Mouse (Mus musculus) midbrain, embryonic 13.5 days (tissue): Measurements from ENCODE around the gene Zfp791. TPM values are rescaled to one million over a fixed set of nuclear protein-coding genes. Genes with fewer than 3 reads are reported as not detected.

Source experiments
- ATAC-seq: fragments of 200-750 bp; cut with Nextera tagmentation; 2 replicates; pipeline ENCODE4 v1.8.0; 2017; ENCODE audit warnings: mild to moderate bottlenecking, moderate TSS enrichment, moderate library complexity
- H3K27ac ChIP-seq: fragments of 300-500 bp; sonication (generic); 2 replicates; pipeline ENCODE4 v1.5.1; 2015; ENCODE audit warnings: inconsistent platforms, mild to moderate bottlenecking, moderate library complexity
- H3K27me3 ChIP-seq: fragments of 300-500 bp; sonication (generic); 2 replicates; pipeline ENCODE4 v1.6.1; 2015; ENCODE audit warnings: mild to moderate bottlenecking, inconsistent platforms
- H3K36me3 ChIP-seq: fragments of 300-500 bp; sonication (generic); 2 replicates; pipeline ENCODE4 v1.6.1; 2015; ENCODE audit warnings: mild to moderate bottlenecking, inconsistent platforms
- H3K4me1 ChIP-seq: fragments of 300-500 bp; sonication (generic); replicated peaks from 2 replicates; pipeline ENCODE4 v1.6.1; 2015; ENCODE audit warnings: inconsistent platforms
- H3K4me2 ChIP-seq: fragments of 300-500 bp; sonication (generic); replicated peaks from 2 replicates; pipeline ENCODE4 v1.6.1; 2015; ENCODE audit warnings: moderate library complexity, mild to moderate bottlenecking, inconsistent platforms
- H3K4me3 ChIP-seq: fragments of 300-500 bp; sonication (generic); replicated peaks from 2 replicates; pipeline ENCODE4 v1.5.1; 2015; ENCODE audit warnings: mild to moderate bottlenecking, inconsistent platforms
- H3K9ac ChIP-seq: fragments of 300-500 bp; sonication (generic); replicated peaks from 2 replicates; pipeline ENCODE4 v1.6.1; 2015; ENCODE audit warnings: mild to moderate bottlenecking, inconsistent platforms
- H3K9me3 ChIP-seq: fragments of 300-500 bp; sonication (generic); 2 replicates; pipeline ENCODE4 v1.6.1; 2016; ENCODE audit warnings: mild to moderate bottlenecking, inconsistent platforms
- WGBS: fragments of 180-500 bp; shearing (Covaris S2); methylation state at CpG from one replicate; pipeline ENCODE4 v1.1.7; 2015; 5-methylcytosine and 5-hydroxymethylcytosine counted together
- polyA plus RNA-seq: library from polyadenylated mRNA; unstranded; fragments of >200 nt; fragmentation: Nextera tagmentation; extraction: Ambion mirVana; gene quantifications from 2 replicates; pipeline ENCODE4 v1.2.1, GENCODE M21; 2015

Zfp791 gene
- polyA plus RNA-seq, 1 experiment from 2014 or later = 2.9 TPM

GRCm38 (mm10) chr8:85081216-85081555 is 41.7 kb downstream of the Zfp791 start, which contains the start of gene Wdr83:
Gene Wdr83 (minus strand): TSS chr8:85081306.
- peaks cover 36% of the 10 kb centered on the region for H3K4me1 ChIP-seq
- H3K4me3 ChIP-seq = peak within 1 kb of the TSS; percentile 82
- H3K9ac ChIP-seq = peak within 1 kb of the TSS; percentile 88
- no peaks in the 10 kb centered on the region for H3K9me3 ChIP-seq
- WGBS = 3% methylated on average over 9 of the region's 9 CpGs
- H3K4me2 ChIP-seq = peak within 1 kb of the TSS; percentile 96
- peak within 1 kb of the TSS; percentile 40; the same call in 1 of the 2 replicates for H3K27ac ChIP-seq
- peaks cover 24% of the 10 kb centered on the region for H3K36me3 ChIP-seq
- ATAC-seq = peak; percentile 40
- H3K27me3 ChIP-seq = no peaks in the 10 kb centered on the region

- Histone ChIP-seq H3K4me3 (peak within 1 kb of the TSS; percentile 82), H3K27ac (peak within 1 kb of the TSS; percentile 40; the same call in 1 of the 2 replicates), H3K27me3 (no peaks in the 10 kb centered on the region), H3K4me1 (peaks cover 36% of the 10 kb centered on the region), H3K4me2 (peak within 1 kb of the TSS; percentile 96), H3K9ac (peak within 1 kb of the TSS; percentile 88), H3K9me3 (no peaks in the 10 kb centered on the region), H3K36me3 (peaks cover 29% of the 10 kb centered on the region)
- WGBS = under 1% methylated on average over 30 of the region's 30 CpGs
- peak; percentile 26 for ATAC-seq
Observed at GRCm38 (mm10) chr8:85080532-85081215, 42.2 kb downstream of the Zfp791 start, which contains the start of gene Wdr83os. Gene Wdr83os (plus strand): TSS chr8:85080740.

- Histone ChIP-seq H3K27me3 (no peaks in the 10 kb centered on the region), H3K4me1 (peaks cover 36% of the 10 kb centered on the region), H3K9me3 (no peaks in the 10 kb centered on the region), H3K9ac (peak overlapping the region; percentile 88), H3K36me3 (peaks cover 30% of the 10 kb centered on the region), H3K4me3 (peak overlapping the region; percentile 82), H3K27ac (peak overlapping the region; percentile 40; the same call in 1 of the 2 replicates), H3K4me2 (peak overlapping the region; percentile 96)
- WGBS = under 1% methylated on average over 25 of the region's 25 CpGs
- ATAC-seq = no peak
Observed at GRCm38 (mm10) chr8:85080214-85080531, 42.7 kb downstream of the Zfp791 start.

GRCm38 (mm10) chr8:85076993-85077392 is 45.9 kb downstream of the Zfp791 start:
- ATAC-seq = peak; percentile 53; the same call in 1 of the 2 replicates
- Histone ChIP-seq H3K4me3 (no peak overlapping the region), H3K9ac (0 out of 2 replicates have a peak overlapping the region, but pooled peaks have one; percentile 2), H3K36me3 (peaks cover 52% of the 10 kb centered on the region), H3K27me3 (no peaks in the 10 kb centered on the region), H3K4me2 (no peak overlapping the region), H3K9me3 (no peaks in the 10 kb centered on the region), H3K4me1 (peaks cover 32% of the 10 kb centered on the region), H3K27ac (no peak overlapping the region)
- 4% methylated on average over 2 of the region's 2 CpGs for WGBS

GRCm38 (mm10) chr8:85076001-85076400 is 46.9 kb downstream of the Zfp791 start:
- WGBS = 80% methylated on average over 9 of the region's 9 CpGs
- Histone ChIP-seq H3K27me3 (no peaks in the 10 kb centered on the region), H3K36me3 (peaks cover 52% of the 10 kb centered on the region), H3K9ac (no peak overlapping the region), H3K9me3 (no peaks in the 10 kb centered on the region), H3K4me2 (no peak overlapping the region), H3K27ac (no peak overlapping the region), H3K4me1 (peaks cover 25% of the 10 kb centered on the region), H3K4me3 (no peak overlapping the region)
- no peak for ATAC-seq

- no peak overlapping the region for H3K4me3 ChIP-seq
- no peak overlapping the region for H3K9ac ChIP-seq
- peaks cover 52% of the 10 kb centered on the region for H3K36me3 ChIP-seq
- WGBS = 94% methylated on average over 10 of the region's 10 CpGs
- H3K9me3 ChIP-seq = no peaks in the 10 kb centered on the region
- H3K27me3 ChIP-seq = no peaks in the 10 kb centered on the region
- peaks cover 22% of the 10 kb centered on the region for H3K4me1 ChIP-seq
- no peak for ATAC-seq
- H3K4me2 ChIP-seq = no peak overlapping the region
- no peak overlapping the region for H3K27ac ChIP-seq
Observed at GRCm38 (mm10) chr8:85074617-85075016, 48.3 kb downstream of the Zfp791 start.

GRCm38 (mm10) chr8:85074167-85074566 is 48.7 kb downstream of the Zfp791 start:
- Histone ChIP-seq H3K9me3 (no peaks in the 10 kb centered on the region), H3K4me1 (peaks cover 17% of the 10 kb centered on the region), H3K36me3 (peaks cover 52% of the 10 kb centered on the region), H3K27ac (no peak overlapping the region), H3K27me3 (no peaks in the 10 kb centered on the region), H3K9ac (no peak overlapping the region), H3K4me3 (no peak overlapping the region), H3K4me2 (no peak overlapping the region)
- 88% methylated on average over 10 of the region's 10 CpGs for WGBS
- ATAC-seq = no peak

GRCm38 (mm10) chr8:85073041-85073612 is 49.8 kb downstream of the Zfp791 start:
- Histone ChIP-seq H3K4me1 (peaks cover 17% of the 10 kb centered on the region), H3K27me3 (no peaks in the 10 kb centered on the region), H3K9me3 (no peaks in the 10 kb centered on the region), H3K36me3 (peaks cover 54% of the 10 kb centered on the region), H3K4me2 (peak overlapping the region; percentile 68), H3K4me3 (no peak overlapping the region), H3K9ac (no peak overlapping the region), H3K27ac (no peak overlapping the region)
- ATAC-seq = no peak
- WGBS = 92% methylated on average over 15 of the region's 15 CpGs

GRCm38 (mm10) chr8:85072364-85072929 is 50.4 kb downstream of the Zfp791 start:
- ATAC-seq = no peak
- H3K36me3 ChIP-seq = peaks cover 56% of the 10 kb centered on the region
- peak overlapping the region; percentile 93 for H3K27ac ChIP-seq

GRCm38 (mm10) chr8:85071514-85072281 is 51.2 kb downstream of the Zfp791 start, which contains the start of gene Dhps:
Gene Dhps (plus strand): TSS chr8:85071757.
- peak; percentile 89 for ATAC-seq
- Histone ChIP-seq H3K4me2 (peak within 1 kb of the TSS; percentile 68), H3K36me3 (peaks cover 62% of the 10 kb centered on the region), H3K27ac (peak within 1 kb of the TSS; percentile 93), H3K4me1 (peaks cover 17% of the 10 kb centered on the region), H3K4me3 (peak within 1 kb of the TSS; percentile 78), H3K9me3 (no peaks in the 10 kb centered on the region), H3K9ac (peak within 1 kb of the TSS; percentile 80), H3K27me3 (no peaks in the 10 kb centered on the region)
- WGBS = under 1% methylated on average over 67 of the region's 68 CpGs

More at GRCm38 (mm10) chr8:85072364-85072929, 50.4 kb downstream of the Zfp791 start:
- H3K9me3 ChIP-seq = no peaks in the 10 kb centered on the region
- H3K4me2 ChIP-seq = peak overlapping the region; percentile 68
- peak overlapping the region; percentile 78 for H3K4me3 ChIP-seq
- H3K4me1 ChIP-seq = peaks cover 17% of the 10 kb centered on the region
- no peaks in the 10 kb centered on the region for H3K27me3 ChIP-seq
- 43% methylated on average over 9 of the region's 9 CpGs for WGBS
- peak overlapping the region; percentile 80 for H3K9ac ChIP-seq

- Histone ChIP-seq H3K9ac (0 out of 2 replicates have a peak overlapping the region, but pooled peaks have one; percentile 5), H3K4me3 (peak overlapping the region; percentile 78), H3K9me3 (no peaks in the 10 kb centered on the region), H3K27me3 (no peaks in the 10 kb centered on the region), H3K27ac (peak overlapping the region; percentile 93), H3K4me1 (peaks cover 17% of the 10 kb centered on the region), H3K4me2 (peak overlapping the region; percentile 68), H3K36me3 (peaks cover 62% of the 10 kb centered on the region)
- ATAC-seq = no peak
- WGBS = 87% methylated on average over 5 of the region's 5 CpGs
Observed at GRCm38 (mm10) chr8:85071041-85071440, 51.9 kb downstream of the Zfp791 start.
